Mouse (Mus musculus) midbrain, postnatal 0 days (tissue): ENCODE results near the gene D430019H16Rik. TPM values are rescaled to one million over a fixed set of nuclear protein-coding genes. Genes with fewer than 3 reads are reported as not detected.

ENCODE experiments used
- ATAC-seq: fragments of 200-750 bp; cut with Nextera tagmentation; 2 replicates; pipeline ENCODE4 v1.8.0; 2017; ENCODE audit warnings: moderate number of reproducible peaks, mild to moderate bottlenecking, moderate TSS enrichment, moderate library complexity; ENCODE audit not compliant: low FRiP score
- DNase-seq: peaks from one replicate; pipeline ENCODE4 v3.0.0-alpha.2; 2015; ENCODE audit warnings: low spot score
- H3K27ac ChIP-seq: fragments of 300-500 bp; sonication (generic); 2 replicates; pipeline ENCODE4 v1.5.1; 2014; ENCODE audit warnings: low read depth, mild to moderate bottlenecking, low read length, mixed read lengths
- H3K27me3 ChIP-seq: fragments of 300-500 bp; sonication (generic); 2 replicates; pipeline ENCODE4 v1.6.1; 2014; ENCODE audit warnings: low read length, control low read depth, mixed read lengths; ENCODE audit not compliant: insufficient read depth
- H3K36me3 ChIP-seq: fragments of 300-500 bp; sonication (generic); 2 replicates; pipeline ENCODE4 v1.6.1; 2014; ENCODE audit warnings: low read length, control low read depth, mixed read lengths; ENCODE audit not compliant: insufficient read depth
- H3K4me1 ChIP-seq: fragments of 300-500 bp; sonication (generic); 2 replicates; pipeline ENCODE4 v1.6.1; 2014; ENCODE audit warnings: mild to moderate bottlenecking, control low read depth, antibody characterized with exemption, low read length, mixed read lengths; ENCODE audit not compliant: insufficient read depth
- H3K4me2 ChIP-seq: fragments of 300-500 bp; sonication (generic); 2 replicates; pipeline ENCODE4 v1.6.1; 2014; ENCODE audit warnings: low read depth, mild to moderate bottlenecking, low read length, mixed read lengths; ENCODE audit not compliant: poor library complexity, severe bottlenecking
- H3K4me3 ChIP-seq: fragments of 300-500 bp; sonication (generic); 2 replicates; pipeline ENCODE4 v1.5.1; 2014; ENCODE audit warnings: low read depth, mild to moderate bottlenecking, low read length, moderate library complexity
- H3K9ac ChIP-seq: fragments of 300-500 bp; sonication (generic); replicated peaks from 2 replicates; pipeline ENCODE4 v1.6.1; 2014; ENCODE audit warnings: mild to moderate bottlenecking, low read length, moderate library complexity, mixed read lengths; ENCODE audit not compliant: poor library complexity, severe bottlenecking
- H3K9me3 ChIP-seq: fragments of 300-500 bp; sonication (generic); 2 replicates; pipeline ENCODE4 v1.6.1; 2016; ENCODE audit warnings: low read length, control low read depth
- CTCF ChIP-seq: IDR thresholded peaks from 2 replicates; pipeline ENCODE4 v1.5.1; 2016; ENCODE audit warnings: antibody characterized with exemption, mild to moderate bottlenecking
- WGBS: fragments of 180-500 bp; shearing (Covaris S2); extraction: QIAGEN DNeasy Blood & Tissue Kit; methylation state at CpG from one replicate; pipeline ENCODE4 v1.1.7; 2014; 5-methylcytosine and 5-hydroxymethylcytosine counted together
- polyA plus RNA-seq: library from polyadenylated mRNA; unstranded; fragments of >200 nt; fragmentation: Nextera tagmentation; extraction: Ambion mirVana; gene quantifications from 2 replicates; pipeline ENCODE4 v1.2.1, GENCODE M21; 2015
- total RNA-seq: library from RNA; depleted of rRNA; stranded (reverse); fragments of >200 nt; gene quantifications from 2 replicates; pipeline ENCODE4 v1.2.3, GENCODE M21; 2014; rRNA removed

D430019H16Rik gene
- total RNA-seq (176 and 186 TPM in 2 replicates), polyA plus RNA-seq (10.9 and 13.1 TPM in 2 replicates)

GRCm38 (mm10) chr12:105453670-105454257, at the start of gene D430019H16Rik:
Gene D430019H16Rik (plus strand): TSS chr12:105453856.
- under 1% methylated on average over 37 of the region's 38 CpGs for WGBS
- peaks cover 15% of the 10 kb centered on the region; the same call in 1 of the 2 replicates for H3K4me1 ChIP-seq
- H3K9me3 ChIP-seq = no peaks in the 10 kb centered on the region
- H3K36me3 ChIP-seq = no peaks in the 10 kb centered on the region
- peak within 1 kb of the TSS; percentile 66 for H3K4me2 ChIP-seq
- no peak for TF ChIP-seq CTCF
- peak within 1 kb of the TSS; percentile 77 for H3K4me3 ChIP-seq
- peak within 1 kb of the TSS; percentile 83 for H3K27ac ChIP-seq
- H3K9ac ChIP-seq = peak within 1 kb of the TSS; percentile 81
- peak; percentile 86 for DNase-seq
- H3K27me3 ChIP-seq = no peaks in the 10 kb centered on the region
- peak; percentile 86 for ATAC-seq

- Histone ChIP-seq H3K9me3 (no peaks in the 10 kb centered on the region), H3K36me3 (no peaks in the 10 kb centered on the region), H3K9ac (no peak overlapping the region), H3K27ac (no peak overlapping the region), H3K27me3 (no peaks in the 10 kb centered on the region), H3K4me2 (no peak overlapping the region), H3K4me1 (0 out of 2 replicates have a peak, but pooled peaks cover 7% of the 10 kb centered on the region), H3K4me3 (no peak overlapping the region)
- ATAC-seq = no peak
- no peak for DNase-seq
- WGBS = 78% methylated on average over 6 of the region's 6 CpGs
- TF ChIP-seq CTCF = no peak
These were observed 47.6 kb upstream of the D430019H16Rik start for GRCm38 (mm10) chr12:105406008-105406407.

GRCm38 (mm10) chr12:105413909-105414308, 39.7 kb upstream of the D430019H16Rik start:
- DNase-seq (no peak), ATAC-seq (no peak)
- TF ChIP-seq CTCF = no peak
- 0 out of 2 replicates have a peak, but pooled peaks cover 4% of the 10 kb centered on the region for H3K4me1 ChIP-seq
- no peak overlapping the region for H3K9ac ChIP-seq
- no peaks in the 10 kb centered on the region for H3K9me3 ChIP-seq
- no peak overlapping the region for H3K27ac ChIP-seq
- WGBS = 61% methylated on average over 8 of the region's 8 CpGs
- H3K4me3 ChIP-seq = no peak overlapping the region
- no peak overlapping the region for H3K4me2 ChIP-seq
- H3K27me3 ChIP-seq = no peaks in the 10 kb centered on the region
- H3K36me3 ChIP-seq = no peaks in the 10 kb centered on the region

- H3K4me3 ChIP-seq = no peak overlapping the region
- no peaks in the 10 kb centered on the region for H3K36me3 ChIP-seq
- H3K27me3 ChIP-seq = no peaks in the 10 kb centered on the region
- H3K9ac ChIP-seq = no peak overlapping the region
- WGBS = 50% methylated on average over 6 of the region's 6 CpGs
- 0 out of 2 replicates have a peak, but pooled peaks cover 4% of the 10 kb centered on the region for H3K4me1 ChIP-seq
- no peak for TF ChIP-seq CTCF
- H3K9me3 ChIP-seq = no peaks in the 10 kb centered on the region
- no peak for ATAC-seq
- H3K4me2 ChIP-seq = no peak overlapping the region
- DNase-seq = no peak
- H3K27ac ChIP-seq = no peak overlapping the region
These were observed 33.2 kb upstream of the D430019H16Rik start for GRCm38 (mm10) chr12:105420476-105420875.

GRCm38 (mm10) chr12:105426541-105426940, 27.1 kb upstream of the D430019H16Rik start:
- ATAC-seq (no peak), DNase-seq (no peak)
- Histone ChIP-seq H3K4me3 (no peak overlapping the region), H3K36me3 (no peaks in the 10 kb centered on the region), H3K27ac (no peak overlapping the region), H3K4me1 (no peaks in the 10 kb centered on the region), H3K4me2 (no peak overlapping the region), H3K9me3 (no peaks in the 10 kb centered on the region), H3K27me3 (no peaks in the 10 kb centered on the region), H3K9ac (no peak overlapping the region)
- TF ChIP-seq CTCF = no peak
- WGBS = 78% methylated on average over 7 of the region's 7 CpGs

GRCm38 (mm10) chr12:105427039-105427757, 26.5 kb upstream of the D430019H16Rik start:
- peak; percentile 98 for TF ChIP-seq CTCF
- Histone ChIP-seq H3K27ac (no peak overlapping the region), H3K4me3 (no peak overlapping the region), H3K9ac (no peak overlapping the region), H3K4me2 (no peak overlapping the region), H3K4me1 (no peaks in the 10 kb centered on the region), H3K27me3 (no peaks in the 10 kb centered on the region), H3K36me3 (no peaks in the 10 kb centered on the region), H3K9me3 (no peaks in the 10 kb centered on the region)
- WGBS = 20% methylated on average over 10 of the region's 10 CpGs
- ATAC-seq = peak; percentile 65
- DNase-seq = peak; percentile 96
